Mouse (Mus musculus): ENCODE measurements at regions not wholly inside any gene's neighbourhood (a gene's known extent, or its start where the extent isn't known, plus 50 kb on each side); places are given as distances from the start of the nearest gene placed in this dataset.

GRCm38 (mm10) chr13:97652279-97652678, 108.2 kb downstream of the Gm10260 start:
- no peak for DNase-seq (ENCODE audit: low read depth, low spot score)

DNA sequence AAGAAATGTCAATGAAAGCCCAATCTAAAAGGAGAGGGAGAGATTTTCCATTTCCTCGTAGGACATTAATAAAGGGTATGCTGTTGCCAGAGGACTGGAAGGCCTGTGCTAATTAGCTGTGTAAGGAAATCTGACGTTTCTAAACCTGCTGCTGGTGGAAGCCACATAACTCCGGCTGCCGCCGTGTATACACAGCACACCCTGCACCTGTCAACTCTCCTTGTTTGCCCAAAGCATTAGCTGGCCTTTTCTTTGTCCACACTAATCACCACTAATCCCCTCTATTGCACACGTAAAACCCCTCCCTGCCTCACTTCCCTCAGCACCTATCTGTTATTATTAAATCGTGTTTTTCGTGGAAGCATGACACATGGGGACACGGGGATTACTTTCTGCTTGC, 108.7 kb downstream of the Gm10260 start:
- DNase-seq (ENCODE audit: low read depth, low spot score) = no peak

GRCm38 (mm10) chr13:97651176-97651575, 109.3 kb downstream of the Gm10260 start:
- no peak for DNase-seq (ENCODE audit: low read depth, low spot score)

- DNase-seq (ENCODE audit: low read depth, low spot score) = no peak
Observed at GRCm38 (mm10) chr13:97650191-97650590, 110.2 kb downstream of the Gm10260 start.

GRCm38 (mm10) chr13:97647486-97647885, 112.9 kb downstream of the Gm10260 start:
- DNase-seq (ENCODE audit: low read depth, low spot score) = no peak

- DNase-seq (ENCODE audit: low read depth, low spot score) = no peak
Observed at GRCm38 (mm10) chr13:97646021-97646385, 114.4 kb downstream of the Gm10260 start.

- no peak for DNase-seq (ENCODE audit: low read depth, low spot score)
Observed at GRCm38 (mm10) chr13:97645107-97646020, 115.1 kb downstream of the Gm10260 start.

GRCm38 (mm10) chr13:97640236-97640635, 120.2 kb downstream of the Gm10260 start:
- no peak for DNase-seq (ENCODE audit: low read depth, low spot score)

DNA sequence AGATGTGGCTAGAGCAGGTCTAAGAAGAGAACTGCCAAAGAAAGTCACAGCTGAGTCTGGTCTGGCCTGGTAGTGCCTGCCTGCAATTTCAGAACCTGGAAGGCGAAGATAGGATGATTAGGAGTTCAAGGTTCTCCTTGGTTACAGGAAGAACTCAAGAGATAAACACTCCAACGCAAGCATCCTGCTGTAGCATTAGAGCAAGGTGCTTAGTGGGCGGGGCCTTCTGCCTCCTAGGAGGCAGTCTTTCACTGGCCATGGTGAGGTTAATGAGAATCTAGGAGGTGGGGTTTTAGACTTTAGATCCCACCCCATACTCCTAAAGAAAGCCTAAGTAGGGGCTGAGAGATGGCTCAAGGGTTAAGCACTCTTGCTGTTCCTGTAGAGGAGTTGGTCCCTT, 120.8 kb downstream of the Gm10260 start:
- no peak for DNase-seq (ENCODE audit: low read depth, low spot score)

- DNase-seq (ENCODE audit: low read depth, low spot score) = no peak
Observed at GRCm38 (mm10) chr13:97638457-97639088, 121.9 kb downstream of the Gm10260 start.

DNA sequence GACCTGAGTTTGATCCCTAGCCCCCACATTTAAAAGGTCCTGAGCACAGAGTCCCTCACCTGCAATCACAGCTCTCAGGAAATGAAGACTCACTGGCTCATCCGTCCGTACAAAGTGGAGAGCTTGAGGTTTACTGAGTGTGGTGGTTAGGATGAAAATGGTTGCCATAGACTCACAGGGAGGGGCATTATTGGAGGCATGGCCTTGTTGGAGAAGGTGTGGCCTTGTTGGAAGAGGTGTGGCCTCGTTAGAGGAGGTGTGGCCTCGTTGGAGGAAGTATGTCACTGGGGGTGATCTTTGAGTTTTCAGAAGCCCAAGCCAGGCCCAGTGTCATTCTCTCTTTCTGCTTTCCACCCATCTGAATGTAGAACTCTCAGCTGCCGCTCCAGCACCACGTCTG, 122.9 kb downstream of the Gm10260 start:
- DNase-seq (ENCODE audit: low read depth, low spot score) = no peak

- no peak for DNase-seq (ENCODE audit: low read depth, low spot score)
Observed at GRCm38 (mm10) chr13:97634041-97634788, 126.2 kb downstream of the Gm10260 start.

DNA sequence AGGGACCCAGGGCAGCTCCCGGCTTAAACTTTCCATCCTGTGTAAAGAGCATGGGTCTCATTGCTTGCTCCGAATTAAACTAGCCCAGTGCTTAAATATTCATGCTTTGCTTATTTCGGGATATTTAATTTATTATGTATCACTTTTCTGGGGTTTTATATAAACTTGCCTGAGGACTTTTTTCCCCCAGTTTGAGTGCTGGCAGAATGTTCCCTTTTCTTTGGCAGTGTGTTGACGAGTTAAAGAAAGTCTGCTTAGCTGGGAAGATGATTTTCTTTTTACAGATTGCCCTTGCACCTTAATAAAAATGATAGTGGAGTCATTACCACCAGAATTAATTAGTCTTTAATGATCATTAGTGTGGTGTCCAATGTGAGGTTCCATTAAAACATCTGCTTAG, 126.9 kb downstream of the Gm10260 start:
- DNase-seq (ENCODE audit: low read depth, low spot score) = no peak

- DNase-seq (ENCODE audit: low read depth, low spot score) = no peak
Observed at GRCm38 (mm10) chr13:97631872-97632402, 128.5 kb downstream of the Gm10260 start.

DNA sequence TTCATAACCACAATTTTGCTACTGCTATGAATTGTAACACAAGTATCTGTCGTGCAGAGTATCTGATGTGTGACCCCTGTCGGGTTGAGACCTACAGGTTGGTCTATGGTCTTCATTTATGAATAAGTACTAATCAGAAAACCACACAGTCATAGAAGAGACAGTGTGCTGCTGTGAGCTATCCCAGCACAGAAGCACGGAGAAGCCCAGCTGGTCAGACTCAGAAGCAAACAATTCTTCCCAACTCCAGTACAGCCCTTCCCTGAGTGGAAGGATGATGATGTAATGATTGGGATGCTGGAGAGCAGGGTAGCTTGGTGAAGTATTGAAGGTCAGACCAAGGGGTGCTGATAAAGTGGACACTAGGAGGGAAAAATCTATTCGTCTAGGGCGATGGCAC, 129.5 kb downstream of the Gm10260 start:
- DNase-seq (ENCODE audit: low read depth, low spot score) = no peak

GRCm38 (mm10) chr13:97628608-97629007, 131.8 kb downstream of the Gm10260 start:
- no peak for DNase-seq (ENCODE audit: low read depth, low spot score)

DNA sequence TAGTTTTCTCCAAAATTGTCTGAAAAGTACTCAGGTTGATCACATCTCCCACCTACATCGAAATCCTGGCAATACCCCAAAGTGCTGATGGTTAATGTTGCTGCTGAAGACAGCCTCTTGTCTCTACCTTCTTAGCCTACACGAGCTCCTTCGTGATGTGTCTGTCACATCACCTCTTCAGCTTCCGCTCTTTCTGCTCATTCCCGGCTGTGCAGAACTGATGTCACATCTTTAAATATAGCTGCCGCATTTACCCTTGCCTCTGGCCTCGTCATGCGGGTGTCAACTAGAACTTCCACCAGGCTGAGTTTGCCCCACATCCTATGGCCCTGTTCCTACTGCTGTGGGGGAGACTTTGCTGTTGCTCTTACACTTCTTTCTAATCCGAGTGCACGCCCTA, 133.2 kb downstream of the Gm10260 start:
- no peak for DNase-seq (ENCODE audit: low read depth, low spot score)

DNA sequence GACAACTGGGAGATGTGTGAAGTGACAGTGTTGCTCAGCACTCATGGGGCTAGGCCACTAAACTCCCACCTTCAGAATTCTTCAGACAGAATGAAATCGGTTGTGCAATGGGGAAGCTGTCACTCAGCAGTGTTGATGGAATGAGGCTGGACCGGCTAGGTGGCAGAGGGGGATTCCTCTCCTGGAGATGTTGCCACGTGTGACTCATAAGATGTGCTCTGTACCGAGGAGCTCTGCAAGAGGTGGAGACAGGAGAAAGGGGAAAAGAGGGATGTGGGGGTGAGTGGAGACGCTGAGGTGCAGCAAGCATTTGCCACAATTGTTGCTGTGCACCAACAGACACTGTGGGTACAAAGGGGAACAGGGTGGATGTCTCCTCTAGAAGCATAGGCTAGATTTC, 133.6 kb downstream of the Gm10260 start:
- no peak for DNase-seq (ENCODE audit: low read depth, low spot score)

DNA sequence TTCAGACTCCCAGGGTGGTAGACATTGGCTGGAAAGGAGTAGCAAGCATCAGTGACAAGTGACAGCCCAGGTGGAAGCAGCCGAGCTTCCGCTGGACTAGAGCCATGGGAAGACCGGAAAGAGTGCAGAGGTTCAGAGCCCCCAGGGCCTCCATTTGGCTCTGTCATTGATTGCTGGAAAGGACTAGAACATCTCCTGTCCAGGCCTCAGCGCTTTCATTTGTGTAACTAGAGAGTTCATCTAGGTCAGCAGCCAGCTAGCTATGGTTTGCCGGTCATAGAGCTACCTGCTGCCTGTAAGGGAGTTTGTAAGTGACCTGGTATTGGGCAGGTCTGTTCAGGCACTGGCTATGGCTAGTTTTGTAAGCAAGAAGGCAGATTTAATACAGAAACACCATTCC, 134.3 kb downstream of the Gm10260 start:
- DNase-seq (ENCODE audit: low read depth, low spot score) = no peak

DNA sequence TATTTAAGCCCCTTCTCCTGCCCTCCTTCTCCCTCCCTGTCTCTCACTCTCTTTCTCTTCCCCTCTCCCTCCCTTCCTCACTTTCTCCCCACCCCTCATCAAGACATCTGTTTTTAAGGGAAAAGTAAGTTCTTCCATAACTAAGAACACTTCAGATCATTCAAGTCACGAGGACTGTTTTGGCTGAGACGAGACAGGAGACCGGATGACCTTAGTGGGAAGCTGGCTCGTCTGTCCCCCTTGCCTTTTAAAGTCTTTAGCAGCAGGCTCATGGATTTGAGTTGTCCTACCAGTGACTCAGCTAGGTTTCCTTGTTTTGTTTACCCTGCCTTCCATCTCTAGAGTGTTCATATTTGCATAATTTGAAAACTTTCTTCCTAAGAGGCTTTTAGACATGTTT, 135.0 kb downstream of the Gm10260 start:
- no peak for DNase-seq (ENCODE audit: low read depth, low spot score)

DNA sequence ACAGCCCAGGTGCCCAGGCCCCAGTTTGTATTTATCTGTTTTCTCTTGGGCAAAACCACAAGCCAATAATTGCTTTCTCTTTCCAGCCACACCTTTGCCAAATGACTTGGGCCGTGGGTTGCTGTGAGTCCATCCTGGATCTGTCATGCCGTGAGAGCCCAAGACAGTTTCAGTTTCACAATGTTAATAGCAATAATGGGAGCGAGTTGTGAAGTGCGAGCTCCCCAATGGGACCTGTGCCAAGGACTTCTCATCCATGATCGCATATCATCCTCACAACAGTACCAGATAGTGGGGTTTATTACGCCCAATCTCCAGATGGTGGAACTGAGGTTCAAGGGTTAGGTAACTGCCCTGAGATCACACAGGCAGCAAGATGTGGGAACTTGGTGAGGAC, 142.2 kb downstream of the Gm10260 start:
- DNase-seq (ENCODE audit: low read depth, low spot score) = no peak

GRCm38 (mm10) chr13:97617511-97618189, 142.8 kb downstream of the Gm10260 start:
- DNase-seq (ENCODE audit: low read depth, low spot score) = no peak
